Mouse (Mus musculus) bone marrow, adult 2 months (tissue): Measurements from ENCODE around the gene Safb. TPM values are rescaled to one million over a fixed set of nuclear protein-coding genes. Genes with fewer than 3 reads are reported as not detected.

Source experiments
- H3K27ac ChIP-seq: fragments of 200-500 bp; 2 replicates; pipeline ENCODE4 v1.5.1; 2012; ENCODE audit warnings: low read depth, mild to moderate bottlenecking, control low read depth, inconsistent platforms, low read length; ENCODE audit not compliant: control insufficient read depth, poor library complexity, insufficient read depth
- H3K4me1 ChIP-seq: fragments of 200-500 bp; 2 replicates; pipeline ENCODE4 v1.6.1; 2011; ENCODE audit warnings: low read length; ENCODE audit not compliant: control insufficient read depth, insufficient read depth
- H3K4me3 ChIP-seq: fragments of 200-500 bp; replicated peaks from 2 replicates; pipeline ENCODE3; 2011; ENCODE audit warnings: mild to moderate bottlenecking, low read depth, low read length, control low read depth; ENCODE audit not compliant: control insufficient read depth
- CTCF ChIP-seq: fragments of 200-500 bp; IDR thresholded peaks from 2 replicates; pipeline ENCODE4 v1.5.1; 2011; ENCODE audit warnings: low read length, control low read depth; ENCODE audit not compliant: control insufficient read depth, insufficient read depth
- POLR2A ChIP-seq: fragments of 200-500 bp; IDR thresholded peaks from 2 replicates; pipeline ENCODE4 v1.6.1; 2011; ENCODE audit warnings: low read depth, mild to moderate bottlenecking, control low read depth, low read length, borderline replicate concordance; ENCODE audit not compliant: control insufficient read depth
- WGBS: fragments of 180-500 bp; shearing (Covaris S2); methylation state at CpG from one replicate; pipeline ENCODE4 v1.1.7; 2018; 5-methylcytosine and 5-hydroxymethylcytosine counted together
- polyA plus RNA-seq: library from polyadenylated mRNA; stranded (reverse); fragments of >200 nt; gene quantifications from 2 replicates; pipeline ENCODE4 v1.2.4, GENCODE M21; 2011; ENCODE audit warnings: low replicate concordance; ENCODE audit not compliant: missing spikeins, insufficient read depth, insufficient read length

Safb gene
- polyA plus RNA-seq, 1 experiment: 178 TPM

DNA sequence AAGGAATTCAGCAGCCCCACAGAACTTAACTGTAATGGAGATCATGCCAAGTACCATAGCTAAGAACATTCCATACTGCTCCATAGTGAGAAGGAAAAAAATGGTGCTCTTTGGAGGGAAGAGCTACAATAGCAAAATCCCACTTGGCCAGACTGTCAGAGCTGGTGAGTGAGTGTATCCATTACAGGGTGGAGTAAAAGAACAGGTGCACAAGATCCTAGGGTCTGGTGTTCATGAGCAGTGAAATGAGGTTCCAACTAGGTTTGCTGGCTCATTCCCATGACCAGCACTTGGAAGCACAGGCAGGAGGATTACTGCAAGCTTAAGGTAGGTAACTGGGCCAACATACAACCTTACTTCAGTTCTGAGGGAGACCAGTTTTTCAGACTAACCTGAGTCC, 7.9 kb downstream of the Safb start:
- Histone ChIP-seq H3K4me1 (no peaks in the 10 kb centered on the region), H3K27ac (no peak overlapping the region), H3K4me3 (no peak overlapping the region)
- TF ChIP-seq CTCF (no peak), POLR2A (no peak)

DNA sequence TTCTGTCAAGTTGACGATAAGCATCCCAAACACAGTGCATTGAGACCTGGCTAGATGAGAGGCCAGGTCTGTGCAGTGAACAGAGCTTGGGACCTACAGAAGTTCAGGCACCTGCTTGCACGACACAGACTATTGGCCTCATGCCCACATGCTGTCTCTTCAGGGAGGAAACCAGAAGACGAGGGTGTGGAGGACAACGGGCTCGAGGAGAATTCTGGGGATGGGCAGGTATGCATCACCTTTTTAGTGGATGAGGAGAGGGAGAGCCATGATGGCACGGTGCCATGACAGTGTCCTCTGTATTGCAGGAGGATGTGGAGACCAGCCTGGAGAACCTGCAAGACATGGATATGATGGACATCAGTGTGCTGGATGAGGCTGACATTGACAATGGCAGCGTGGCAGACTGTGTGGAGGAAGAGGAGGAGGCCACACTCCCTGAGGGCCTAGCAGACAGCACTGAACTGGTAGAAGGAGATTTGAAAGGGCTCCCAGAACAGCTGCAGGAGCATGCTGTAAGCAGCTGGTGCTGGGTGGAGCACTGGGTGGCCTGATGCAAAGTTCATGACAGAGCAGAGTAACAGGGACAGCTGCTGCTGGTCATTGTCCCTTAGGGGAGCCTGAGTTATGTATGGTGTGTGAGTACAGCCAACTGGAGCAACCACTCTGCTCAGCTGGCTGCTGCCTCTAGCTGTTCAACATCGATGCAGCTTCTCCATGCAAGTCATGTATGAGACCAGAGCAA, 9.1 kb downstream of the Safb start:
- Histone ChIP-seq H3K4me3 (no peak overlapping the region), H3K4me1 (no peaks in the 10 kb centered on the region), H3K27ac (no peak overlapping the region)
- TF ChIP-seq CTCF (no peak), POLR2A (no peak)
- 90% methylated on average over 8 of the region's 8 CpGs for WGBS

DNA sequence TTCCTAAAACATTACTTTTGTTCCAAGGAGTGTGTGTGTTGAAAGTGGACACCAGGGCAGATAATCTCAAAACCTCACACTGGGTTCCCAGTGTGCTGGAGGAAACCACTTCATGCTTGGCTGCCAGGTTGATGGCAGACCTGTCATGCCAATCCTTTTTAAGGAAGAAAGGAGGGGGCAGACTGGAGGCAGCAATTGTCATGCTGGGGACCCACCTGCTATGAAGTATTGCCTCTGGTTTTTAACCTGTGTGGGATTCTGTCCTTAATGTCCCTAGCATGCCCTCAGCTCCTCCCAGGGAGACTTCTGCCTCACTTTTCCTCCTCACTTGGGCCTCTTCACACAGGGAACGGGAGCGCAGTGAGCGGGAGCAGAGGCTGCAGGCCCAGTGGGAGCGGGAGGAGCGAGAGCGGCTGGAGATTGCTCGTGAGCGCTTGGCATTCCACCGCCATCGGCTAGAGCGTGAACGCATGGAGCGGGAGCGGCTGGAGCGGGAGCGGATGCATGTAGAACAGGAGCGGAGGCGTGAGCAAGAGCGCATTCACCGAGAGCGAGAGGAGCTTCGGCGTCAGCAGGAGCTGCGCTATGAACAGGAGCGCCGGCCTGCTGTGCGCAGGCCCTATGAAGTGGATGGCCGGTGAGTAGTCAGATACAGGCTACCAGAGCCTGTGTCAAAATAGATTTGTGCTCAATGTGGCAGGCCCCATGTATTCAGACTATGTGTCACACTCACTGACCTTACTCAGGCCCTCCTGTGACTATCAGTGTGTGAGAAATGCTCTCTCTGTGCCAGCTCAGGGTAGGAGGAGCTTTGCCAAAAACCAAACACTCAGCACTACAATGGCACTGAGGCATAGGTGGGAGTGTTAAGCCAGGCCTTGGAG, 18.8 kb downstream of the Safb start:
- Histone ChIP-seq H3K27ac (no peak overlapping the region), H3K4me3 (no peak overlapping the region), H3K4me1 (no peaks in the 10 kb centered on the region)
- 97% methylated on average over 28 of the region's 28 CpGs for WGBS
- peak; percentile 19; the same call in 1 of the 2 replicates for TF ChIP-seq POLR2A
- no peak for TF ChIP-seq CTCF

DNA sequence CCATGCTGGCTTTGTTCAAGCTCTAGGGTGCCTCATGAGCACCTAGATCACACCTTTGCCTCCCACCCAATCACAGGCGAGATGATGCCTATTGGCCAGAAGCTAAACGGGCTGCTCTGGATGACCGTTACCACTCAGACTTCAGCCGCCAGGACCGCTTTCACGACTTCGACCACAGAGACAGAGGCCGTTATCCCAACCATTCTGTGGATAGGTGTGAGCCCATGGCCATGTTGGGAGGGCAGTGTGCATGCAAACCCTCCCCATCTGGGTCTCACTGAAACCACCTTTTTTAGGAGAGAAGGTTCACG, 19.4 kb downstream of the Safb start:
- Histone ChIP-seq H3K27ac (no peak overlapping the region), H3K4me1 (peaks cover 2% of the 10 kb centered on the region; the same call in 1 of the 2 replicates), H3K4me3 (no peak overlapping the region)
- 86% methylated on average over 9 of the region's 9 CpGs for WGBS
- TF ChIP-seq CTCF (no peak), POLR2A (no peak)

DNA sequence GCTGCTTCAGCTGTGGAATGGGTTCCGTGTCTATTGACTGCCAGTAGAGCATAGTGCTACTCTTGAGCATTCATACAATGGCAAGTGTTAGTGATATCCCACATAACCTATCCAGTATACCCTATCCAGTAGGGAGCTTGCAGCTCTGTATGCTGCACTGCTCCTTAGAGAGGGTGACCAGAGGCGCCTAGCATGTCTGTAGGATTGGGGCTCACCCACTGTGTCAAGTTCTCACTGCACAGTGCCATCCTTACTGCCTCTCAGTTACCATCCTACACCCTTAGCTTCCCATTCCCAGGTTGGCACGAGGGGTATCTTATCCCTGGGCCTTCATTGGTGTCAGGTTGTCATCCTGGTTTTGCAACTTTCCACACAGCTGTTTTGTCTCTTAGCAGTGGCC, 19.8 kb downstream of the Safb start:
- 90% methylated on average over 3 of the region's 3 CpGs for WGBS

DNA sequence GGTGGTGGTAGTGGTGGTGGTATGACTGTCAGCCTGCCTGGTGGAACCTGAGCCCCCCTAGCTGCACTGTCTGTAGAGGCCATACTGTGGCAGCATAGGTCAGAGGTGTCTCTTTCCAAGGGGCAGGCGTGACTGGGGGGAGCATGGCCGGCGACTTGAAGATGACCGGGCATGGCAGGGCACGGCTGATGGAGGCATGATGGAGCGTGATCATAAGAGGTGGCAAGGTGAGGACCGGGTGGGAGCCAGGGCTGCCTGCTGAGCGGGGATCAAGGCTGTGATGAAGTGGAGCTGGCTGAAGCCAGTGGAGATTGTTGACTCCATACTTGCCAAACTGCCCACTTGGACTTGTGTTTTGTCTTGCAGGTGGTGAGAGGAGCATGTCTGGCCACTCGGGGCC, 20.8 kb downstream of the Safb start:
- no peak for TF ChIP-seq POLR2A
- TF ChIP-seq CTCF: no peak
- peaks cover 2% of the 10 kb centered on the region; the same call in 1 of the 2 replicates for H3K4me1 ChIP-seq
- H3K4me3 ChIP-seq: no peak overlapping the region
- 85% methylated on average over 9 of the region's 9 CpGs for WGBS
- no peak overlapping the region for H3K27ac ChIP-seq

More for the DNA sequence above, 19.8 kb downstream of the Safb start:
- TF ChIP-seq POLR2A (no peak), CTCF (no peak)
- H3K4me1 ChIP-seq: peaks cover 2% of the 10 kb centered on the region; the same call in 1 of the 2 replicates
- no peak overlapping the region for H3K27ac ChIP-seq
- H3K4me3 ChIP-seq: no peak overlapping the region

DNA sequence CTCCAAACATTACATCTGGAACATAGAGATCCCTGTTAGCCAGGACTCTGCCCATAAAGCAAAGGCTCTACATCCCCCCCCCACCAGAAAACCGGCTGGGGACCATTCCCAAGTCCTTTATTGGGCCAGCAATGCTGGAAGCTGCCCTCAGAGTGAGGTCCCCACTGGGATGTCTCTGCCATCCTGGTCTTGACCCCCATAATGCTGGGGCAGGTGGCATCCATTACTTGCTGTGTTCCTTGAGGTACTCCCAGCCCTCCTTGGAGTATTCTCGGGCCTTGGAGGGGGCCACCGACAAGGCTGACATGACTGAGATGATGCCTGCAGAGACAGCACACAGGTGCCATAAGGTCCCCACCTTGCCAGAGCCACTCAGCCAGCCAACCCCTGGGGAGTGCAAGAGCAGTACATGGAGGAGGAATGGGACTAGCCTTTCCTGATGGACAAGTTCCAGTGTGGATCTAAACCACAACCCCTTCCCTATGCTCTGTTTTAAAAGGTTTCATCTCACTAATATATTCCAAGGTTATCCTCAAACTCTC, 23.0 kb downstream of the Safb start:
- no peak overlapping the region for H3K27ac ChIP-seq
- H3K4me3 ChIP-seq: no peak overlapping the region
- TF ChIP-seq POLR2A (no peak), CTCF (no peak)
- H3K4me1 ChIP-seq: peaks cover 3% of the 10 kb centered on the region; the same call in 1 of the 2 replicates
- WGBS: 90% methylated on average over 3 of the region's 3 CpGs

DNA sequence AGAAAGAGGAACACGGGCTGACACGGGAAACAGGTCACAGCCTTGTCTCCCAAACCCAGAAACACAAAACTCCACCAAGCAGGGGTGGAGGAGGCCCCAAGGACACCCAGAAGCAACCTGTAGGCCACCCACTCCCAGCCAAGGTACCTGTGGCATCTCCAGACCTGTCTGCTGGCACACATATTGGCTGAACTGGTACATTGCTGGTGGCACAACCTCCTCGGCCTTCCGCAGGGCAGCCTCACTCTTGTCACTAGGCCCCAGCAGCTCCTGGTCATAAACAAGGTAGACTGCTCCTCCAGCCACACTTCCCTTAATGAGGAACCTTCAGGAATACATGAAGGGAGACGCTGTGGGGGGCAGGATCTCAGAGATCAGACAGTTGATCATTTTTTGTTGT, 24.1 kb downstream of the Safb start:
- Histone ChIP-seq H3K4me1 (peaks cover 3% of the 10 kb centered on the region; the same call in 1 of the 2 replicates), H3K27ac (no peak overlapping the region), H3K4me3 (peak overlapping the region; percentile 25)
- WGBS: 32% methylated on average over 5 of the region's 5 CpGs
- no peak for TF ChIP-seq CTCF
- TF ChIP-seq POLR2A: no peak
